Mouse (Mus musculus) T-helper 1 cell (primary cell): ENCODE data around the gene Tuba1b.
"Not testable (repeated sequence)": the region's sequence is repeated elsewhere in the genome, so short reads cannot be mapped to it uniquely, and the experiment has no call there.

Experiments used
- in situ Hi-C: fragments of 300-600 bp; cut with MboI, MseI; formaldehyde crosslinking; loops from one replicate; pipeline ENCODE4 v1.15.1; 2025; ENCODE audit warnings: high pct_unique_total_duplicates

The Tuba1b gene

DNA sequence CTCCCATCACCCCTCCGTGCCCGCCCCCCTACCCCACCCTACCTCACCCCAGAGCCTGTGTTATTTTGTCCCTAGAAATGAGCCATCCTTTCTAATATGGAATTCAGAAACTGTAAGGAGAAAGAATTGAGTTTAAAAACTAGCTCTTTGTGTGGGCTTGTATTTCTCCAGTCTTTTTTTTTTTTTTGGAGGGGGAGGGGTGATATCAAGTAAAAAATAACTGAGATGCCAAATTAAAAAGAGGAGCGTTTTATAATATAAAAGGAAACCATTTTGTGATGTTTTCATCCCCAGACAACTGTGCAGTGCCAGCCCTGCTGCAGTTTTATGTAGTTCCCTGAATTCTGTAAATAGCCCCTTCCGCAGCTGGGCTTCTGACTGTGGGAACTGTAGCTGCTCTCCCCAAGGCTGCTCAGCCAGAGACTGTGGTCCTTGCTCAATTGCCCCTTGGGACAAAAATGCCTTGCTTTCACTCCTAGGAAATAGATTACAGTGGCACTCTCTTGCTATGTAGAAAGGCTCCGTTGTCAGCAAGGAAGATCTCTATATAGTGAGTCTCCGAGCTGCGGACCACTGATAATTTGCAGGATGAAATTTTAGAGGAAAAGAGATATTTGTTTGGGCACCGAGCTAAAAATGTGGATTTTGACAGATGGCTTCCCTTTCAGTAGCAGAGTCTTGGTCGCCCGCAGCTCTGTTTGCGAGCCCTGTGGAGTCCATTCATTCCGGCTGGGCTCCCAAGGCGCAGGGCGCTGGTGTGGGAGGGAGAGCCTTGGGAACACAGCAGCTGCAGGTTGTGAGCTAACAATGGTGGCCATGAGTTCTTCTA is 20.3 kb upstream of the Tuba1b start:
- in situ Hi-C loops: no loop called here

DNA sequence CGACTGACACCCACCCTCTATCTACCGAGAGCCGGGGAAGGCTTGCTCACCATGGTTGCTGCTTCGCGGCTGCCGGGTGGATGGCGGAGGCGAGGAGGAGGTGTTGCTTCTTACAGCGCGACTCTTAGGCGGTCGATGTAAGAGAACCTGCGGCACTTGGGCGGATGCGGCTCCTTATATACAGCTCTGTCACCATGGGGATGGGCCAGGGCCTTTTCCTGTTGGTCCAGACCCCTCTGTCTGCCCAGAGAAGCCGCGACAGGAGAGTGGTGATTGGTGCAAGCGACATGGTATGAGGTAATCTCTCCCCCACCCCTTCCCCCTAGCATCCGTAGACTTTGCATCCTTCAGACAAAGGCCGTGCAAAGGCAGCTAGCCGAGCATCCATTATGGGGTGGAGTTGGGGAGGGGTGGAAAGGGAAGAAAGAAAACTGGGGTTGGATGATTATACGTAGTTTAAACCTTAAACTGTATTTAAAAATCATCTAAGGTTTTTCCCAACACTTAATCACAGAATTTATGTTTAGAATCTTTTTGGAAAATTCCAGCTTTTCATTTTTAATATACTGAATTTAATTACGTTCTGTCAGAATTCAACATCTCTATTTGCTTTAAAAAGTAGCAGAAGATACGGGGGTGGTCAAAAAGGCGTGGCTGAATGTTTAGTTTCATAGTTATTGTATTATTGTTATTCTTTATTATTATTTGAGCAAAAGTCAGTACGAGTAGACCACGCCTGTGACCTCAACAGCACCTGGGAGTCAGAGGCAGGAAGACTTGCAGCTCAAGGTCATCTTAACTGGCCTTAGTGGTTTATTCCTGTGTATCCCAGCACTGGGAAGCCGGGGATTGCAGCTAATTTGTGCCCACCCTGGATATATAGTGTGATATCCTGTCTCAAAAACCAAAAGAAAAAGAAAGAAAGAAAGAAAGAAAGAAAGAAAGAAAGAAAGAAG is 19.3 kb upstream of the Tuba1b start, which contains the start of the genes Gm49450 and Tuba1a:
TSS of gene Gm49450 (minus strand) at position 151 of the 956 bp plus-strand sequence.
TSS of gene Tuba1a (minus strand) at position 303 of the 956 bp plus-strand sequence.
- in situ Hi-C loops: no loop called here

DNA sequence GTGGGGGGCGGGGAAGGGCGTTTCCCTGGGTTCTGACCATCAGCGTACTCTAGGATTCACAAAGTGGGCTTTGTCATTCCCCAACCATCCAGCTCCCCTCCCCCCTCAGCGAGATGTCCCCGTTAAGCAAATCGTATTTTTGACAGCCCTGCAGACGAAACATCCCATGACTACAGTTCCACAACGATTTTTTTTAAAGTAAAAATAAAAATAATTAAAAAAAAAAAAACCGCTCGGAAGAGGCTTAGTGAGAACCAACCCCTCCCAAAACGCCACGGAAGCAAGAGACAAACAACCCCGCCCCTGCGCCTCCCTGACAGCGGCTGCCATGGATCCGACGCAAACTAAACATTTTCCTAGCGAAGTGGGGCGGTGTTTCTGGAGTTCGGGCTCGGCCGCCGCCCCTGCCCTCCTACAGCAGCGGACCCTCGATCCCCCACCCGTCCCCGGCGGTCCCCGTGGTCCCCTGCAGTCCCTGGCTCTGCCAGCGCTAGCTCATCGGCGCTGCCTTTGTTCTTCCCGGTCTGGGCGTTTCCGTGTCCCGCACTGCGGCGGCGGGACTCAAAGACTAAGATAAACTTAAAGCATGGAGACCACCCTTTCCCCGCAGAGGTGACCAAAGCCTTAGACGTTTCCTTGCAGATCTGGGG is 18.5 kb upstream of the Tuba1b start:
- in situ Hi-C loops: no loop called here

DNA sequence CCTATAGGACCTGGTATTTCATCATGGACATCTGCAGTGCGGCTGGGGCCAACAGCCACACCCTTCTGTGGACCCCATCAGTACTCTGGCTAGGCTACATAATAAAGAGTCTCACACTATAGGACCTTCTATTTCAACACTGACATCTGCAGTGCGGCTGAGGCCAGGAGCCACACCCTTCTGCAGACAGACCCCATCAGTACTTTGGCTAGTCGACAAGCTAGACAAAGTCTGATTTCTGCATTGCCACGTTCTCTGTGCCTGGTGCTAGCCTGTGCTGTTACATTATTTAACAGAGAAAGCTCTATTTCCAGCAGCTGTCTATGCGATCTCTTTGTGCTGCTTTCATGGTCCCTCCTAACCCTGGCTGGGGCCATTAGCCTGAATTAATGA is 17.7 kb upstream of the Tuba1b start:
- in situ Hi-C loops: no loop called here

DNA sequence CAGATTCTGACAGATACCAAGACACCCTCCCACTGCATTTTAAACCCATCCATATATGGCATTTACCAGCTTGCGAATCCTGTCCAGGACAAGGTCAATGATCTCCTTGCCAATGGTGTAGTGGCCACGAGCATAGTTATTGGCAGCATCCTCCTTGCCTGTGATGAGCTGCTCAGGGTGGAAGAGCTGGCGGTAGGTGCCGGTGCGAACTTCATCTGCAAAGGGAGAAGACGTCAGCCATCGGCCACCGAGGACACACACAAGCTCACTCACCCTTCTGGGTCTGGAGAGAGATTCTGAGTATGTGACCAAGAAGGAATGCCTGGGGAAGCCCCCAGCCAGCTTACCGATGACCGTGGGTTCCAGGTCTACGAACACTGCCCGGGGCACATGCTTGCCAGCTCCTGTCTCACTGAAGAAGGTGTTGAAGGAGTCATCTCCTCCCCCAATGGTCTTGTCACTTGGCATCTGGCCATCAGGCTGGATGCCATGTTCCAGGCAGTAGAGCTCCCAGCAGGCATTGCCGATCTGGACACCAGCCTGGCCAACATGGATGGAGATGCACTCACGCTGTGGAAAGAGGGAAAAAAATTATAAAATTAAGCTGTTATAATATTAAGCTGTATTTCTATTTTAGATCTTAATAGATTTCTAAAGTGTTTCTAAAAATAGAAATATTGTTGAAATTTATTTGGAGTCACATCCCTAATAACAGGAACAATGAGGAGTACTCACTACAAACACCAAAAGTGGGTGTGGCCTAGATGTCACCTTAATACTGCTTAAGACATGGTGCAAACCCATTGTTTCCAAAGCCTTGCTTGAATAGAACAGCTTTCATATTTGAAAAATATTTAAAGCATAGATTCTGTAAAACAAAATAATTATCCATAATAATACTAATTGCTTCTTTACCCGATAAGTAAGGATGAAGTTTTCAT is 17.0 kb upstream of the Tuba1b start:
- in situ Hi-C loops: not testable (repeated sequence)

DNA sequence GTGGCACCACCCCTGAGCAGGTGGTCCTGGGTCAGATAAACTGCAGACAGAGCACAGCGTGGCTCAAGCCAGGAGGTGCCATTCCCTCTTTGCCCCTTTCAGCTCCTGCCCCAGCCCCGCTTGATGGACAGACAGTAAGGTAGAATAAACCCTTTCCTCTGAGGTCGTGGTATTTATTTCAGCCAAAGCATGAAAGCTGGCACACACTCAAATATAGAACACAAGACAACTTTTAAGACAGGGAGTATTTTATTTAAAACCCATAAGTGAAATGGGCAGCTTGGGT is 15.2 kb upstream of the Tuba1b start:
- in situ Hi-C loops: no loop called here

DNA sequence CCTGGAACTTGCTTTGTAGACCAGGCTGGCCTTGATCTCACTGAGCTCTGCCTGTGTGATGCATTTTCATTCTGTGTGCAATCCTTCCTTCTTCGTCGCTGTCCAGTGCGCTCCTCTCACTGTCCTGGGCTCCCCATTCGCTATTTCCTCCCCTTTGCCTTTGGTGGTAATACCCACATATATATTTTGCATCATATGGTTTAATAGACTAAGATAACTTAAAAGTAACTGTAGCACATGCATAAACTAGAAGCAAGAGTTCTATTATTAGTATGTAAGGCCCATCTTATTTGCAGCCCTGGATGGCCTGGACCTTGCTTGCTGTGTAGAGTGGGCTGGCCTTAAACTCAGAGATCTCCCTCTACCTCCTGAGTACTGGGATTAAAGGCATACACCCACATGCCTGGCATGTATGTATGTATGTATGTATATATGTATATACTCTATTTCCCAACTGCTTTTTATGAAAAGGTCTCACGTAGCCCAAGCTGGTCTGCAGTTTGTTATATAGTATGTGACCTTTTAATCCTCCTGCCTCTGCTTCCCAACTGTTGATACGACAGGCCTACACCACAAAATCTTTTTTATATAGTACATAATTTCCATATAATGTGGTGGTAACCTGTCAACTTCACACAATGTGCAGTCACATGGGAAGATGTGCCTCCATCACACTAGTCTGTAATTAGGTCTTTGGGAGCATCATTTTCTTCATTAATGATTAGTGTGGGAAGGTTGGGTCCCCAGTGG is 14.7 kb upstream of the Tuba1b start:
- in situ Hi-C loops: no loop called here

DNA sequence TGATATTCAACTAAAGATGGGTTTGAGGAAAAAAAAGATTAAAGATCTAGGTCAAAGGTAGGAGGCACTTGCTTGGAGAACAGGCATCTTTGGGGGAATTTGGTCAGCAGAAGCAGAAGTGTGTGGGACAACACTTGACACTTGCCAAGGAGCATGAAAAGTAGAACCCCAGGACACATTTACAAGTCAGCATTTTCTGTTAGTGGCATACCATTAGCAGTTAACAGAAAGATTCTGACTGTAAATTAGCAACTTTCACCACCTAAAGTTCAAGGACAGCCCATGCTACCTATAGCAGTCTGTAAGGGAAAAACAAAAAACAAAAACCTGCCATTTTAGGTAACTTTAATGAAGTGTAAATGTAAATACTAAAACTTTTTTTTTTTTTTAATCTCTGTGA is 14.0 kb upstream of the Tuba1b start:
- in situ Hi-C loops: no loop called here

DNA sequence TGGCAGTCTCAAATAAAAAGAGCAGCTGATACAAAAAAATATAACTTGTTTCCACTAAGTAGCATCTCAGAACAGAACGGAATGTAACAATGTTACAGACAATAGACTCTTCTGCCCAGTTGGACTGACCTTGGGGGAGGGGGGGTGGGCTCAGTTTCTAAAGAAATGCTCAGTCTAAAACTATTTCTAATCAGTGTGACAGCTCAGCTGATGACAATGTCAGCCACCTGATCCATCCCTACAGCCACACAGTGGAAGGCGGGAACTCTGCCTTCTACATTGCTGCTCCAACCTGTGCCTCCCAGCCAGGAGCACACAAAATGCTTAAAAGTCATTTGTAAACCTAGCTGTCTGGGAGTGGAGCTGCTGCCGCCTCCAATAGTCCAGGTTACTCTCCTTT is 13.5 kb upstream of the Tuba1b start:
- in situ Hi-C loops: no loop called here

DNA sequence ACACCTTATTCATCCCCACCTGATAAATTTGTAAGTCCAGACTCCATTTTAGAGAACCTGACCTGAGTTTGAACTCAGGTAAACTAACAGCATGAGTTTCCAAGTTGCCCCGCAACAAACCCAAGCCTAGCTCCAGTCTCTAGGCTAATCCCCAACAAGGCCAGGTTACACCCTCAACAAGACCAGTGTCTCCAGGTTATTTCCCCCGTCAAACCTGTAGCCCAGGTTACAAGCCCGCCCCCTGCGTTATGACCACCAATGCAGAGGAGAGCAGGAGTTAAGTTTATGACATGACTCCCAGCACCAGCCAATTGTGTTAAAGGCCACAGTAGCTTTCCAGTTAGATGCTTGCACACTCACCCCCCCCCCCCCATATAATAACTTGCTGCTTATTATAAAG is 8.8 kb upstream of the Tuba1b start:
- in situ Hi-C loops: loop anchor here (5.0 kb wide), 1 partner anchor 39 kb away; no protein-coding TSS in a partner anchor

DNA sequence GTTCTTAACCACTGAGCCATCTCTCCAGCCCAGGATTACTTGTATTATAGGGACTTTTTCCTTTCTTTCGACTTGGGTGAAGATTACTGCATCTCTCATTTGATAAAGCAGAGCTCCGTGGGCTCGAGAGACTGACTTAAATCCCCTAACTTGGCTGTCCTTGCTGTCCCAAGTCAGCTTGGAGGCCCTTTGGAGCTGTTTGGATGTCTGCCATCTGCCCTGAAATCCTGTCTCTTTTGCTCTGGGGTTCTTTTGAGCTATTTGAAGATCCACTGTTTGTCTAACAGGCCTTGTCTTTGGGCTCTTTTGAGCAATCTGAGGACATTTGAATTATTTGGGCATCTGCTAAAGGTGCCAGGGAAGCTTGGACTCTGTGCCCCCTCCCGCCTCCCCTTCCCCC is 7.7 kb upstream of the Tuba1b start:
- in situ Hi-C loops: loop anchor here (5.0 kb wide), 1 partner anchor 40 kb away; no protein-coding TSS in a partner anchor

DNA sequence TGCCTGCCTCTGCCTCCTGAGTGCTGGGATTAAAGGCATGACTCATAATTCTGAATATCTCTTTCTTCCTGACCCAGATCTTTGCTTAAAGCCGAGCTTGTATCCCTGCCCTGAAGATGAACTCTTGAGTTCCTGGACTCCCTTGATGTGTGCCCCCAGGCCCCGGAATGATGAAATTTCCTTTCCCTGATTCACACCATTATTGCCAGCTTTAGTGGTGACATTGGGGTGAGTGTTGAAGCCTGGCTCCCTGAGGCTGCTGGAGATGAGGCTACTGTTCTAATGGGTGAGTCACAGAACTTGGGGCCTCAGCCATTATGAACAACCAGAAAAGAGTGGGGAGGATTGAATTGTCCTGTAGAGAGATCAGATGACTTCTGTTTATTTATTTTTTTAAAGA is 7.2 kb upstream of the Tuba1b start:
- in situ Hi-C loops: loop anchor here (5.0 kb wide), 1 partner anchor 41 kb away; no protein-coding TSS in a partner anchor

DNA sequence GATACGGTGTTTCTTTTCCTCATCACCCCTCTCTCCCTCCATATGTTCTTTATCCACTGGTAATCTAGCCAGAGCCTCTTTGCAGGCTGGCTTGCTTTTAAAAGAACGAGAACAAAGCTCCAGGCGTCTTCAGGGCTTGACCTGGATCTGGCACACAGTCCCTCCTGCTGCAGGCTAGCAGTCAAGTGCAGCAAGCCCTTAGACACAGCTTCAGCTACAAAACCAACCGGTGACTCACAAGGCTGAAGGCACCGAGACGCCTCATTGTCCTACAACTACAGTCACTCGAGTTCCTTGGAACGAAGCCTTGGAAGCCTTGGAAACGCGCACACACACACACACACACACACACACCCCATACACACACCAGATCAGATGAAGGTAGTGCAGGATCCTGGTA is 6.5 kb upstream of the Tuba1b start:
- in situ Hi-C loops: loop anchor here (5.0 kb wide), 1 partner anchor 41 kb away; no protein-coding TSS in a partner anchor

DNA sequence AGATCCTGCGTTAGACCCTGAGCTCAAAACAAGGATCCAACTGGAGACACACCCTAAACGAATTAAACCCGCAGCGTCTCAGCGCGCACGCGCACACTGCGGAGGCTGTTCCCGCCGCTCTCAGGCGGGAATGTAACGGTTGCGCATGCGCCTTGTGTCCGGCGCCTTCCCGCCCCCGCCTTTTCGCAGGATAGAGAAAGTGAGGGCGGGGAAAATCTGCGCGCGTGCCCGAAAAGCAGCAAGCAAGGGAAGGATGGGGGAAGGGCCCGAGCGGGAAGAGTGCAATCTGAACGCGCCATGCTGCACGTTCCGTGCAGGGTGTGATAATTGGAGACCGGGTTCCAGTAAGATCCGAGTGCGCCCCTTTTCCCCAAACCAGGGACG is 540 bp downstream of the Tuba1b start:
- in situ Hi-C loops: loop anchor here (5.0 to 10.0 kb wide), 2 partner anchors 98 to 311 kb away; no protein-coding TSS in a partner anchor

DNA sequence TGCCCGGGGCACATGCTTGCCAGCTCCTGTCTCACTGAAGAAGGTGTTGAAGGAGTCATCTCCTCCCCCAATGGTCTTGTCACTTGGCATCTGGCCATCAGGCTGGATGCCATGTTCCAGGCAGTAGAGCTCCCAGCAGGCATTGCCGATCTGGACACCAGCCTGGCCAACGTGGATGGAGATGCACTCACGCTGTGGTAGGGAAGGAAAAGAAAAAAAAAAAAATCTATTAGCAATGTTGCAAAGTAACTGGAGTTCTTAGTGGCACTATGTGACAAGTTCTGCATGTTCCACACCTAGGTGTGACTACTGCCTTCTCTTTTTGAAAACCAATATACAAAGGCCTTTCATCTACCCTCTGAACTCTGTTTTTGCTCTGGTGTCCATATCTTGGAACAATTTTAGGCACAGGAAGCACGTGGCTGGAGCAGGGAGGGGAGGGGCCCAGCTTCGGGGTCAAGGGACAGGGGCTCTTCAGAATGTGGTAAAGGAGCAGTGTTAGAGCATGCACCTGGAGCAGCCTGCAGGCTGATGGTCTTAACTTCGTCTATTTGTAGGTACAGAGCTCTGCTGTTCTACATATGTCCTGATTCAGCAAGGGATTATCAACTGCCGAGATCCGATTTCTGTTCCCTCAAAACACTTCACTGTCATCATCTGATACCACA is 1.2 kb downstream of the Tuba1b start:
- in situ Hi-C loops: loop anchor here (5.0 to 10.0 kb wide), 2 partner anchors 99 to 312 kb away; no protein-coding TSS in a partner anchor

DNA sequence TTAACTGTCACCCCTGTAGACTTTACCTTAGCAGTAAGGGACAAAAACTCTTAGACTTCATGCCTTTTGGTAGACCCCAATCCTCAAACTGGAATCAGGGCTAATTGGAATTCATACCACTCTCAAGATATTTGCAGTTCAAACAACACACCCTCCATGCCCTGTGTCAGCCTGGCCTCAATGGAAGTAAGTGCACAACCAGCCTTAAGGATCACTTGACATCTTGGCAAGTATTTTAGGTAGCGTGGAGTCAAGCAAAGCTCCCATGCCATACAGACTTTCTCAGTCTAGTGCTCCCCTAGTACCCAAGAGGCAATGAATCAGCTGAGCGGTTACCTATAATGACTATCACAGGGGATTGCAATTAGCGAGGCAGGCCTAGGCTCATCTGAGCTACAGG is 3.4 kb downstream of the Tuba1b start:
- in situ Hi-C loops: loop anchor here (5.0 to 10.0 kb wide), 2 partner anchors 101 to 314 kb away; no protein-coding TSS in a partner anchor

DNA sequence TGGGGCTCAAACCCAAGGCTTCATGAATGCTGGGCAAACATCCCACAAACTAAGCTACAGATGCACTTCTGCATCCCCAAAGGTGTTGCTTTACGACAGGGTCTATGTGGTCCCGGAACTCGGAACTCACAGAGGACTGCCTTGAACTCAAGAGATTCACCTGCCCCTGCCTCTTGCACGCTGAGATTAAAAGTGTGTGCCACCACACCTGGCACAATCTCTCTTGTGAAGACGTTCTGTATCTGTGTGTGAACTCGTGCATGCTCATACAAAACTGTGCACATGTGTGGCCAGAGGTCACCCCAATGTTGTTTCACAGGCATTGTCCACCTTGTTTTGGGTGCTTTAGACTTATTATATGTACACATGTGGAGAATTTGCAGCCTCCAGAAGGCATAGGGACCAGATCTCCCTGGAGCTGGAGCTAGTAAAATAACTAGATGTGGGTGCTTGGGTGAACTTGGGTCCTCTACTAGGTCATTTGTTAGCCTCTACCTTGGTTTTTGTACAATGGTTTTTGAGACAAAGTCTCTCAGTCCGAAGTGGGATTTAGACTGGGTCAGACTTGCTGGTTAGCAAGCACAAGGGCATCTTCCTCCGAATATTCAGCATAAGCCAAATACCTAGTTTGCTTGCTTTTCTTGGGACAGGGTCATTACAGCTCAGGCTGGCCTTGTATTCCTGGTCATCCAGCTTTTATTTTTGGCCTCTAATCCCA is 4.2 kb downstream of the Tuba1b start:
- in situ Hi-C loops: loop anchor here (5.0 to 10.0 kb wide), 2 partner anchors 102 to 315 kb away; no protein-coding TSS in a partner anchor

DNA sequence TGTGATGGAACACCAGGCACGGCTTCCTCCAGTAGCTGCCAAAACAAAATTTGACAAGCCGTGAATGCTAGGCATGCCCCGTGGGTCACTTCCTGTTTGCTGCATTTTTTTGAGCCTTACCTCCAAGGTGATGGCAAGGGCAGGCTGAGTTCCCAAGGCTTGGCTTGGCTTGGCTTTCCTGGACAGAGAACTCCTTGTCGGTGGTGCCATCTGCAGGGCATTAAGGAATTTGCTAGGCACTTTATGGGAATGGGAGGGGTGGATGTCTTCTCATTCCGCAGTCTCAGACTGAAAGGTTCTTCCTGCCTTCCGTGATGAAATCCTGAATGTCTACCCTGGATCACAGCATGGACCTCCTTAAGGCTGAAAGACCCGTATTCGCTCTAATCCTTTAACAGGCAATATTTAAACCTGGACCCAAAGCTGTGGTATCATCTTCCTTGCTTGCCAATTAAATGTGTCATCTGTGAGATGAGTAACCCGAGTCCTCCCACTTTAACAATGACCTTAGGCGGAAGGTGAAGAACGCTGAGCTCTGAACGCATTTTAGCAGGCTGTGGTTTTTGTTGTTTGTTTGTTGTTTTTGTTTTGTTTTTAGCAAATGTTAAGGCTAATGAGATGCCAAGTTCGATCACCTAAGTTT is 5.6 kb downstream of the Tuba1b start:
- in situ Hi-C loops: no loop called here
